Mouse (Mus musculus) thymus, adult 2 months (tissue): ENCODE measurements around the gene Lrrn4. TPM values are rescaled to one million over a fixed set of nuclear protein-coding genes. Genes with fewer than 3 reads are reported as not detected.
A peak's percentile ranks its signal among the peaks of the same experiment; 100 is the strongest.

ENCODE experiments used
- DNase-seq: peaks from one replicate; pipeline ENCODE4 v3.0.0; 2021
- H3K27ac ChIP-seq: fragments of 200-500 bp; 2 replicates; pipeline ENCODE4 v1.5.1; 2012; ENCODE audit warnings: low read length, control low read depth; ENCODE audit not compliant: control insufficient read depth, insufficient read depth
- H3K27me3 ChIP-seq: fragments of 200-500 bp; 2 replicates; pipeline ENCODE4 v1.6.1; 2012; ENCODE audit warnings: mild to moderate bottlenecking, low read length, moderate library complexity, mixed read lengths; ENCODE audit not compliant: control insufficient read depth, insufficient read depth
- H3K36me3 ChIP-seq: fragments of 200-500 bp; 2 replicates; pipeline ENCODE4 v1.6.1; 2012; ENCODE audit warnings: mild to moderate bottlenecking, low read length, moderate library complexity; ENCODE audit not compliant: control insufficient read depth, insufficient read depth
- H3K4me1 ChIP-seq: fragments of 200-500 bp; replicated peaks from 2 replicates; pipeline ENCODE4 v1.6.1; 2012; ENCODE audit warnings: low read length; ENCODE audit not compliant: control insufficient read depth, insufficient read depth
- H3K4me3 ChIP-seq: fragments of 200-500 bp; 2 replicates; pipeline ENCODE4 v1.5.1; 2012; ENCODE audit warnings: mild to moderate bottlenecking, low read length, control low read depth, moderate library complexity; ENCODE audit not compliant: control insufficient read depth, insufficient read depth
- CTCF ChIP-seq: fragments of 200-500 bp; IDR thresholded peaks from 2 replicates; pipeline ENCODE4 v1.5.1; 2012; ENCODE audit warnings: mild to moderate bottlenecking, control low read depth, low read length, moderate library complexity, borderline replicate concordance; ENCODE audit not compliant: control insufficient read depth, poor library complexity, insufficient read depth; ENCODE audit errors: extremely low read depth
- POLR2A ChIP-seq: fragments of 200-500 bp; IDR thresholded peaks from 2 replicates; pipeline ENCODE4 v1.6.1; 2012; ENCODE audit warnings: mild to moderate bottlenecking, low read length, control low read depth, moderate library complexity; ENCODE audit not compliant: control insufficient read depth, poor library complexity, insufficient read depth; ENCODE audit errors: extremely low read depth
- WGBS: fragments of 180-500 bp; shearing (Covaris S2); methylation state at CpG from one replicate; pipeline ENCODE4 v1.1.7; 2018; 5-methylcytosine and 5-hydroxymethylcytosine counted together
- polyA plus RNA-seq: library from polyadenylated mRNA; depleted of rRNA; stranded (reverse); fragments of >200 nt; gene quantifications from 2 replicates; pipeline ENCODE4 v1.2.3, GENCODE M21; 2012

The Lrrn4 gene
- polyA plus RNA-seq, 1 experiment: 12.7 TPM

DNA sequence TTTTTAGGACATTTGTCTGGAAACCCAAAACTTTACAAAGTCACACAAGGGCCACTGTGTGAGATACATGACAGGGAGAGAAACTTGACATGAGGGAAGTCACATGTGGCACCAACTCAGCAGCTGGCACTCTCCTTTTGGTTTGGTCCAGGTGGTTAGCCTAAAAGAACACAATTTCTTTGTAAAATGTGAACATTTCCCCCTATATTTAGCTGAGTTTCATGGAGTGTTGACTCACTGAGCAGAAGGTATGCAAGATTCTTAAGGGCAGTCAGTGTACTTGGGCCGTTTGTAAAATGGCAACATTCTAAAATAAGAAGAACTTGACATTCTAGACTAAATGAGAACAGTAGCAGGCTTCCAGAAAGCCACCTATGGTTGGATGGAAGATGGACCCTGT is 34.1 kb upstream of the Lrrn4 start:
- TF ChIP-seq POLR2A: no peak
- TF ChIP-seq CTCF: no peak
- no peaks in the 10 kb centered on the region for H3K27me3 ChIP-seq
- H3K36me3 ChIP-seq: no peaks in the 10 kb centered on the region
- H3K4me1 ChIP-seq: no peaks in the 10 kb centered on the region
- 83% methylated on average over 1 of the region's 1 CpGs for WGBS
- H3K4me3 ChIP-seq: no peak overlapping the region
- no peak for DNase-seq
- no peak overlapping the region for H3K27ac ChIP-seq

DNA sequence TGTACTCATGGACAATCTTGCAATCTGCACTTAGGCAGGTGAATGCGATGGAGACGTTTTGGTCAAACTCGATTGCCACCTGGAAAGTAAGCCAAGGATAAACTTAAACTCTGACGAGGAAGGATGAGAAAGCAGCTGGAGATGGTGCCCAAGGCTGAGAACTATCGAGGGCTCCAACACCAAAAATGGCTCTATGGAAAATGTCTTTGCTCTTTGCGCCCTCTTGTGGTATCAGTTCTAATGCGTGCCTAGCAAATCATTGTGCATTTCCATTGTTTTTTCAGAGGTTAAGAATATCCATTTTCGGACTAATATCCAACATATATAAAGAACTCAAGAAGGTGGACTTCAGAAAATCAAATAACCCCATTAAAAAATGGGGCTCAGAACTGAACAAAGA is 26.1 kb upstream of the Lrrn4 start:
- H3K27me3 ChIP-seq: no peaks in the 10 kb centered on the region
- TF ChIP-seq POLR2A: no peak
- TF ChIP-seq CTCF: no peak
- no peaks in the 10 kb centered on the region for H3K4me1 ChIP-seq
- H3K27ac ChIP-seq: no peak overlapping the region
- 22% methylated on average over 8 of the region's 8 CpGs for WGBS
- no peaks in the 10 kb centered on the region for H3K36me3 ChIP-seq
- no peak overlapping the region for H3K4me3 ChIP-seq
- peak; percentile 27 for DNase-seq

DNA sequence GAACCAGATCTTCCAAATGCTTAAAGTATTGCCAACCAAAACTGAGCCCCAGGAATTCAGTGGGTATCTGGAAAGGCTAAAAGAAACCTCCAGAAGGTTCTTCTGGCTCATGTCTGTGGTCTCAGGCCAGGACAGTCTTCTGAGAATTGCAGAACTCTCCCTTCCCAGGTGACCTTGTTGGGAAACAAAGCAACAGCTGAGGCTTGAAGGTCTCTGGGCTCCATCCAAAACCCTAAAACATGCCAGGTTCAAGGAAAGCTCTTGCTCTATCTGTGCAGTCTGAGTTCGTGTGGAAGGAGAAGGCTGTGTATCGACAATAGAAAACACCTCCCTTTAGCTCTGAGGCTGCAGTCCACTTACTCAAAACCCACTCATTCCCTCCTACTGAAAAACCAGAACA is 24.3 kb upstream of the Lrrn4 start:
- no peaks in the 10 kb centered on the region for H3K36me3 ChIP-seq
- DNase-seq: no peak
- no peak overlapping the region for H3K27ac ChIP-seq
- H3K27me3 ChIP-seq: no peaks in the 10 kb centered on the region
- TF ChIP-seq POLR2A: no peak
- no peak for TF ChIP-seq CTCF
- H3K4me1 ChIP-seq: no peaks in the 10 kb centered on the region
- no peak overlapping the region for H3K4me3 ChIP-seq
- WGBS: 70% methylated on average over 2 of the region's 2 CpGs

DNA sequence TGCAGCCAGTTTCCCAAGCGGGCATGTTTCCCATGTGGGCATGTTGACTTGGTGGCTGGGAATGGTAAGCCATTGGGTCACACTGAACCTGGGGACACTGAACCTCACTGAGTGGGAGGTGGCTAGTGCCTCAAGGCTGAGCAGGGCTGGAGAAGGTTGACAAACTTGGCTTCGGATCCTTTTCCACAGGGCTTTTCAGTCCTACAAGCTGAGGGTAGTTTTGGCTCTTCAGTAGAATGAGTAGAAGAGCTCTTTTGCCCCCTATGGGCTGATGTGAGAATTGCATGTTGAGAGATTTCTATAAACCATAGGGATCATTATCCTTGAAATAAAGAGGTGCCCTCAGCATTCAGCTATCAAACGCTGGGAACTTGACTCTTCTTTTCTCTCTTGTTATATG is 22.8 kb upstream of the Lrrn4 start:
- WGBS: 36% methylated on average over 3 of the region's 3 CpGs
- no peak for TF ChIP-seq POLR2A
- no peak for TF ChIP-seq CTCF
- Histone ChIP-seq H3K27me3 (no peaks in the 10 kb centered on the region), H3K36me3 (no peaks in the 10 kb centered on the region), H3K4me3 (no peak overlapping the region), H3K4me1 (no peaks in the 10 kb centered on the region), H3K27ac (no peak overlapping the region)
- DNase-seq: peak; percentile 27

DNA sequence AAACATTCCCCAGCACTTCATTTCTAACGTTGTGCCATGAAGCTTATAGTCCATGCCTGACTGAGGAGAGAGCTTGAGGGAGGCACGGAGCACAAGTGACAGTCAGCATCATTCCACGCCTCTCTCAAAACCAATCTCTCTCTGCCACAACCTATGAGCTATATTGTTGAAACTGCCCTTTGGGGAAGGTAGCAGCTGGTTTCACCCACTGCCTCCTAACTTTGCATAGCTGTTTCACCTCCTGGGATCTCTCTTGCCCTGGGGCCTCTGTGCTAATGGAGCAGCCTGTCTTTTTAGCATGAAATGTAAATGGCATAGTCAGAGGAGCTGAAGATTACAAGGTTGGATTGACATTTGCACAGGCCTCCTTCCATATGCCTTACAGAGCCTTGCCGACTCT is 21.4 kb upstream of the Lrrn4 start:
- no peak for DNase-seq
- 93% methylated on average over 3 of the region's 4 CpGs for WGBS
- no peak overlapping the region for H3K27ac ChIP-seq
- no peaks in the 10 kb centered on the region for H3K27me3 ChIP-seq
- no peak overlapping the region for H3K4me3 ChIP-seq
- no peaks in the 10 kb centered on the region for H3K4me1 ChIP-seq
- TF ChIP-seq CTCF (no peak), POLR2A (no peak)
- no peaks in the 10 kb centered on the region for H3K36me3 ChIP-seq

DNA sequence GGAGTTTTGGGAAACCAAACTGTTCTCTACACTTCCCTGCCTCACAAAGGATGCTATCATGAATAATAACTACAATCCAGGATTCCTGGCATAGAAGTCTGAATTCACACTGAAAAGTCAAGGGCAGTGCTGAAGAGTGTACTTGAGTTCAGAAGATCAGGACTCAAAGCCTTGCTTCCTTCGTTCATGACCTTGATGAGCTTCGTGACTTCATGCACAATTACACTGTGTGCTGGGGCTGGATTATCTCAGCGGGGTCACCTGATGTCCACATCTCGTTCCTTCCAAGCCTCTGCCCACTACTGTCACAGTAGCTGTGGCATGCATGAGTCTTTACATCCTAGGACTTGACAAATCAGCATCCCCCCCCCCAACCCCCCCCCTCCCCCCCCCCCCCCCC is 20.9 kb upstream of the Lrrn4 start:
- Histone ChIP-seq H3K27ac (no peak overlapping the region), H3K36me3 (no peaks in the 10 kb centered on the region), H3K4me3 (no peak overlapping the region), H3K4me1 (no peaks in the 10 kb centered on the region), H3K27me3 (no peaks in the 10 kb centered on the region)
- WGBS: 83% methylated on average over 4 of the region's 4 CpGs
- no peak for DNase-seq
- TF ChIP-seq CTCF (no peak), POLR2A (no peak)

DNA sequence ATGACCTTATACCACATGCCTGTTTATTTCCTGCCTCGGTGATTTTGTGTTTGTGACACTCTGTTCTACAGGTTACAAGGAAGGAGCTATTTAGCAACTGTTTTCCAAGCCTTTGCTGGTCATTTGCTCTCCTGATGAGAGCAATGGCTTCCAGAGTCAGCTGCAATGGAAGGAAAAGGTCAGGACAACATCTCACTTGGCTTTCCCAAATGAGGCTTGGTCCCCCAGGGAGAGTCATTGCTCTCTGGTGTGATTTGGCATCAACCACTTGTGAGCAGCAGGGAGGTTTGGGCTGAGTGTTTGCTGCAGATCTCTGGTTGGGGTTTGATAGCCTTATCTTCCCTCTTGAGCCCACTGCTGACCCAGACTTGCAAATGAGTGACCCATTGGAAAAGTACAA is 19.9 kb upstream of the Lrrn4 start:
- no peak for TF ChIP-seq POLR2A
- TF ChIP-seq CTCF: no peak
- H3K4me1 ChIP-seq: no peaks in the 10 kb centered on the region
- H3K36me3 ChIP-seq: no peaks in the 10 kb centered on the region
- DNase-seq: no peak
- H3K27me3 ChIP-seq: no peaks in the 10 kb centered on the region
- no peak overlapping the region for H3K4me3 ChIP-seq
- H3K27ac ChIP-seq: no peak overlapping the region
- WGBS: 48% methylated on average over 1 of the region's 1 CpGs
